Mouse (Mus musculus): ENCODE results near the gene Myo18b. TPM values are rescaled to one million over a fixed set of nuclear protein-coding genes. Genes with fewer than 3 reads are reported as not detected.

The Myo18b gene
- total RNA-seq, 1 experiment, result 2.3 TPM

DNA sequence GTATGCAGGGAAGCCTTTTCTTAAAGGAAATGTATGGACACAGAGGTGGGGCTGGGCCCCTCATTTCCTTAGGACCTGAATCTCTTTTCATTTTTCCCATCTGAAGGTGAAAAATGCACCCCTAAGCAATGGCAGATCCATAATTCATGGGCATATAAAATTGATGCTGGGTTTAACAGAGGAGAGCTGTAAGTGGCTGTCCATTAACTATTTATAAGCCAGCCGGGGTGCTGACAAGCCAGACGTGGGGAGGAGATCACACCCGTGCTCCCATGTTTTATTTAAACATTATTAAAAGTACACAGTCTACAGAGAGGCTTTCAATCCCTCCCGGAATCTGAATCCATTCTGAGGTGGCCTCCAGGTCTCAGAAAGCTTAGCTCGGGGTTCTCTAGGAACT, 146.5 kb downstream of the Myo18b start:
- in situ Hi-C loops (cut with MboI; ENCODE audit: low sequenced_read_pairs in 2 of 2, unreplicated experiment in 2 of 2), result no loop called here
- H3K9ac ChIP-seq (ENCODE audit: insufficient read depth, low read depth, low read length, poor library complexity, severe bottlenecking), result no peak overlapping the region
- H3K27ac ChIP-seq (ENCODE audit: insufficient read depth, low read depth, low read length, poor library complexity, severe bottlenecking), result no peak overlapping the region
- no peak overlapping the region for H3K4me3 ChIP-seq (ENCODE audit: insufficient read depth in 1 of 2, low read depth in 1 of 2, low read length in 2 of 2, poor library complexity in 1 of 2, severe bottlenecking in 1 of 2)
- no peaks in the 10 kb centered on the region for H3K4me1 ChIP-seq (ENCODE audit: control insufficient read depth in 2 of 2, insufficient read depth in 2 of 2, low read length in 2 of 2, poor library complexity in 1 of 2)
- no peaks in the 10 kb centered on the region for H3K36me3 ChIP-seq (ENCODE audit: control insufficient read depth, insufficient read depth, low read length, poor library complexity, severe bottlenecking)
- no peaks in the 10 kb centered on the region for H3K9me3 ChIP-seq (ENCODE audit: control insufficient read depth, insufficient read depth, low read depth, low read length)
- TF ChIP-seq MAFK (IDR thresholded peaks at IDR 0.05; ENCODE audit: insufficient read depth, low read depth, low read length) (no peak), CHD2 (IDR thresholded peaks at IDR 0.05; ENCODE audit: low read depth, low read length) (no peak), HCFC1 (IDR thresholded peaks at IDR 0.05; ENCODE audit: borderline replicate concordance, insufficient read depth, low read length) (no peak), ZC3H11A (IDR thresholded peaks at IDR 0.05; ENCODE audit: borderline replicate concordance, low read depth, low read length) (no peak), ZNF384 (IDR thresholded peaks at IDR 0.05; ENCODE audit: low read depth, low read length) (no peak)
- DNase-seq (ENCODE audit: low read depth, low spot score), result no peak

DNA sequence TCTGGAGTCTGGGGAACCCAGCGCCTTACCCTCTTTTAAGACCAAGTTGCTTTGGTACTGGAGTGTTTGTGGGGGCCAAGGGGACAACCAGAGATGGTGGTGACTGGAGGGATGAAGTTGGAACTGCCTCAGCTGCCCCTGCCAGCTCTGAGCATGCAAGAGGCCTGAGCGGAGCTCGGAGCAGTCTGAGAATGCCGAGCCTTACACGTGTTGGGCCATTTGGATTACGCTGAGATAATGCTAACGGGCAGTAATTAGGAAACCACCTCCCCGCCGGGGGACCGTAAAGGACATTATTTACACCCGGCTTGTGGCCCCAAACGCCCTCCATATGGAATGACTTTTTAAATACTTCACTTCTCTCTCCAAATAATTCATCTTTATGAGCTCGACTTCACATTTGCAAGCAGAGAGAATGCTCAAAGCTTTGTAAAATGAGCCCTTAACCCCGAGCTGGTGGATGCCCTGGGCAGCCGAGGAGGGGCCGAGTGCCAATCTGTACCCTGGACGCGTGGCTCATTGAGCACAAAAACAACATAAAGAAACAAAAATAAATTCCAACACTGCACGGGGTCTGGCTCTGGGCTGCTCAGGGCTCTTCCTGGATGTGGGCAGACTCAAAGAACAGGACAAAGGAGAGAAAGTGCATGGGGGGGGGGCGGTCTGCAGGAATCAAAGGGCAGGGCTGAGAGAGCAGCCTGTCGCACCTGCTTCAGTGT, 148.0 kb downstream of the Myo18b start:
- Histone ChIP-seq H3K4me1 (ENCODE audit: control insufficient read depth in 2 of 2, insufficient read depth in 2 of 2, low read length in 2 of 2, poor library complexity in 1 of 2) (no peaks in the 10 kb centered on the region), H3K36me3 (ENCODE audit: control insufficient read depth, insufficient read depth, low read length, poor library complexity, severe bottlenecking) (no peaks in the 10 kb centered on the region), H3K9me3 (ENCODE audit: control insufficient read depth, insufficient read depth, low read depth, low read length) (no peaks in the 10 kb centered on the region), H3K4me3 (ENCODE audit: insufficient read depth in 1 of 2, low read depth in 1 of 2, low read length in 2 of 2, poor library complexity in 1 of 2, severe bottlenecking in 1 of 2) (no peak overlapping the region), H3K27ac (ENCODE audit: insufficient read depth, low read depth, low read length, poor library complexity, severe bottlenecking) (no peak overlapping the region), H3K9ac (ENCODE audit: insufficient read depth, low read depth, low read length, poor library complexity, severe bottlenecking) (no peak overlapping the region)
- no peak for DNase-seq (ENCODE audit: low read depth, low spot score)
- TF ChIP-seq HCFC1 (IDR thresholded peaks at IDR 0.05; ENCODE audit: borderline replicate concordance, insufficient read depth, low read length) (no peak), ZC3H11A (IDR thresholded peaks at IDR 0.05; ENCODE audit: borderline replicate concordance, low read depth, low read length) (no peak), CHD2 (IDR thresholded peaks at IDR 0.05; ENCODE audit: low read depth, low read length) (no peak), MAFK (IDR thresholded peaks at IDR 0.05; ENCODE audit: insufficient read depth, low read depth, low read length) (no peak), ZNF384 (IDR thresholded peaks at IDR 0.05; ENCODE audit: low read depth, low read length) (no peak)
- in situ Hi-C loops (cut with MboI; ENCODE audit: low sequenced_read_pairs in 2 of 2, unreplicated experiment in 2 of 2), result no loop called here

DNA sequence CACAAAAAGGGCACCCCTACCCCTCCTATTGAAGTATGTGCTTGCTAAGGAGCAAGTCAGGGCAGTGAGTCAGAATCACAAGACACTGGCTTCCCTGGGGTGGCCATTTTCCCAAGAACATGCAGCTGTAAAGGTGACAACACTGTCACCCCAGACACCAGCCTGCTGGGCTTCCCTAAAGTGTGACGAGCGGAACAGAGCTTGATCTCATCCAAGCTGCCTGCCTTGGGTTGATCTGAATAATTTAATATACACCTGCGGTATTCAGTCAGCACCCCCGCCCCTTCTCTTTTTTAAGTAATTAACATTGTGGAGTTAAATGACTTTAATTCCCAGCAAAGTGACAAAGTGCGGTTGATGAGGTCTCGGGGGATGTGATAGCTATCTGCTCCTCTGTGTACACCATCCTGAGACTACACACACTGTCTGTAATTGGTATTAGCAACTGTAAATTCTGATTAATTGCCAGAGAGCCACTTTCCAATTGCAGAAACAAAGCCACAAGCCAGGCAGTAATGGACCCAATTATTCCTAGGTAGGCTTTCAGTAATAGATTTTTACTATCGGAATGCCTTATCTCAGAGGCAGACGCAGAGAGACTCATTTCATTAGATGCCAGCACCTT, 148.7 kb downstream of the Myo18b start:
- Histone ChIP-seq H3K9me3 (ENCODE audit: control insufficient read depth, insufficient read depth, low read depth, low read length) (no peaks in the 10 kb centered on the region), H3K36me3 (ENCODE audit: control insufficient read depth, insufficient read depth, low read length, poor library complexity, severe bottlenecking) (no peaks in the 10 kb centered on the region), H3K4me1 (ENCODE audit: control insufficient read depth in 2 of 2, insufficient read depth in 2 of 2, low read length in 2 of 2, poor library complexity in 1 of 2) (no peaks in the 10 kb centered on the region), H3K9ac (ENCODE audit: insufficient read depth, low read depth, low read length, poor library complexity, severe bottlenecking) (no peak overlapping the region), H3K4me3 (ENCODE audit: insufficient read depth in 1 of 2, low read depth in 1 of 2, low read length in 2 of 2, poor library complexity in 1 of 2, severe bottlenecking in 1 of 2) (no peak overlapping the region), H3K27ac (ENCODE audit: insufficient read depth, low read depth, low read length, poor library complexity, severe bottlenecking) (no peak overlapping the region)
- DNase-seq (ENCODE audit: low read depth, low spot score), result no peak
- no peak for TF ChIP-seq ZNF384 (IDR thresholded peaks at IDR 0.05; ENCODE audit: low read depth, low read length)
- no peak for TF ChIP-seq ZC3H11A (IDR thresholded peaks at IDR 0.05; ENCODE audit: borderline replicate concordance, low read depth, low read length)
- TF ChIP-seq MAFK (IDR thresholded peaks at IDR 0.05; ENCODE audit: insufficient read depth, low read depth, low read length), result no peak
- TF ChIP-seq HCFC1 (IDR thresholded peaks at IDR 0.05; ENCODE audit: borderline replicate concordance, insufficient read depth, low read length), result no peak
- no peak for TF ChIP-seq CHD2 (IDR thresholded peaks at IDR 0.05; ENCODE audit: low read depth, low read length)
- in situ Hi-C loops (cut with MboI; ENCODE audit: low sequenced_read_pairs in 2 of 2, unreplicated experiment in 2 of 2), result no loop called here

GRCm38 (mm10) chr5:112745176-112745575, 151.0 kb downstream of the Myo18b start:
- Histone ChIP-seq H3K9me3 (ENCODE audit: control insufficient read depth, insufficient read depth, low read depth, low read length) (no peaks in the 10 kb centered on the region), H3K27ac (ENCODE audit: insufficient read depth, low read depth, low read length, poor library complexity, severe bottlenecking) (no peak overlapping the region), H3K36me3 (ENCODE audit: control insufficient read depth, insufficient read depth, low read length, poor library complexity, severe bottlenecking) (no peaks in the 10 kb centered on the region), H3K4me3 (ENCODE audit: insufficient read depth in 1 of 2, low read depth in 1 of 2, low read length in 2 of 2, poor library complexity in 1 of 2, severe bottlenecking in 1 of 2) (no peak overlapping the region), H3K4me1 (ENCODE audit: control insufficient read depth in 2 of 2, insufficient read depth in 2 of 2, low read length in 2 of 2, poor library complexity in 1 of 2) (no peaks in the 10 kb centered on the region), H3K9ac (ENCODE audit: insufficient read depth, low read depth, low read length, poor library complexity, severe bottlenecking) (no peak overlapping the region)
- no peak for DNase-seq (ENCODE audit: low read depth, low spot score)
- no peak for TF ChIP-seq ZNF384 (IDR thresholded peaks at IDR 0.05; ENCODE audit: low read depth, low read length)
- in situ Hi-C loops (cut with MboI; ENCODE audit: low sequenced_read_pairs in 2 of 2, unreplicated experiment in 2 of 2), result no loop called here

Data from ES-E14 (cell line).